Mouse (Mus musculus) ES-E14 (cell line): ENCODE measurements around the gene Nipal4.

Source experiments
- CHD2 ChIP-seq: IDR thresholded peaks from 2 replicates; pipeline ENCODE4 v1.6.1; 2014; ENCODE audit warnings: mild to moderate bottlenecking, low read depth, low read length, inconsistent platforms
- MAFK ChIP-seq: IDR thresholded peaks from 2 replicates; pipeline ENCODE4 v1.6.1; 2014; ENCODE audit warnings: mild to moderate bottlenecking, low read depth, low read length, inconsistent platforms; ENCODE audit not compliant: insufficient read depth
- ZC3H11A ChIP-seq: IDR thresholded peaks from 2 replicates; pipeline ENCODE4 v1.6.1; 2012; ENCODE audit warnings: low read depth, mild to moderate bottlenecking, inconsistent platforms, low read length, borderline replicate concordance
- ZNF384 ChIP-seq: IDR thresholded peaks from 2 replicates; pipeline ENCODE4 v1.6.1; 2012; ENCODE audit warnings: low read depth, low read length, inconsistent platforms

DNA sequence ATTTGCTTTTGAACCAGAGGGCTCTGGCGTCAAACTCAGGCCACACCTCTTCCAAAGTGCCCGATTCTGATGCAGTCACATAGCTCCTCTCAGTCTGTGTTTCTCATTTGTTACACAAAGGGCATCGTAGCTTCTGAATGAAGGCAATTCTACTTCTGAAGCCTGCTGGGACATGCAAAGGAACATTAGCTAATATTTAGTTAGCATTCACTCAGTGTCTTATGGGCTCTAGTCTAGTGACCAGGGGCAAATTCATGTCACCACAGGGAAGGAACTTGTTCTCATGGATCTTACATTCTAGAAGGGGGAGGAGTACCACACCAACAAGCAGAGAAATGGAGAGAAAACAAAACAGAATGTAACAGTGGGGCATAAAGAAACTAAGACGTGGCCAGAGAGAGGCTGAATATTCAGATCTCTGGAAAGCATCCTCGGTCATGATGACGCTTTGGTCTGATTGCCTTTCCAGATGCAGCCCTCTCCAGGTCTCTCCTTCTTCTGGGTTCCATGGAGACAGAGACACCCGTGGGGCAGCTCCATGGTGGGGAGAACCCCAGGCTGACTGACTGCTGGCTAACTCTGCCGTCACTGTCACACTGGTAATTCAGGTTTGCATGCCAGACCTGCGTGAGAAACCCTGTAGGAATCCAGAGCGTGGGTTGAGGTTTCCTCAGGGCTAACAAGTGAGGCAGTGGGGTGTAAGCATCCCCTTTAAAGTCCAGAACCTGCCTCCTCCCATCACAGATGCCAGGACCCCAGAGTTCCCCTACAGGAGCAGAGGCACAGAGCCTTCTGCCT lies 11.1 kb upstream of the Nipal4 start:
- TF ChIP-seq ZNF384 (no peak), MAFK (no peak), ZC3H11A (no peak), CHD2 (no peak)
